11 mouse cellular contexts compared by ENCODE assay signal in genomic region chr6:120933670-120934069, GRCm38 (mm10).
"Had no signal": no experiment of that assay in that cellular context is flagged by ENCODE, and none has a peak within 500 bp of the region (broad histone marks: within the 10 kb centered on the region; RNA-seq: fewer than 3 reads in every experiment).

No protein-coding gene starts in this region.

- H3K9me3 ChIP-seq: neural tube, embryonic 12.5 days; neural tube, embryonic 13.5 days; neural tube, embryonic 15.5 days; stomach, embryonic 15.5 days had no signal

- H3K9ac ChIP-seq: neural tube, embryonic 12.5 days; neural tube, embryonic 13.5 days; neural tube, embryonic 15.5 days; stomach, embryonic 15.5 days had no signal

- DNase-seq: retina, postnatal 1 day; right cerebral cortex, adult 18-20 months; right cerebral cortex, postnatal 14 days; right cerebral cortex, postnatal 25 days; right cerebral cortex, postnatal 4 days; spleen, adult 18-20 months had no signal

- H3K27me3 ChIP-seq: neural tube, embryonic 12.5 days; neural tube, embryonic 13.5 days; neural tube, embryonic 15.5 days; stomach, embryonic 15.5 days had no signal

- H3K4me3 ChIP-seq: neural tube, embryonic 12.5 days; neural tube, embryonic 13.5 days; neural tube, embryonic 15.5 days; stomach, embryonic 15.5 days had no signal

- H3K4me1 ChIP-seq: neural tube, embryonic 12.5 days; neural tube, embryonic 13.5 days; neural tube, embryonic 15.5 days; stomach, embryonic 15.5 days had no signal

- H3K4me2 ChIP-seq: neural tube, embryonic 12.5 days; neural tube, embryonic 13.5 days; neural tube, embryonic 15.5 days; stomach, embryonic 15.5 days had no signal

- H3K27ac ChIP-seq: neural tube, embryonic 12.5 days; neural tube, embryonic 13.5 days; neural tube, embryonic 15.5 days; stomach, embryonic 15.5 days; stomach, postnatal 0 days had no signal
